Mouse (Mus musculus) liver, postnatal 0 days (tissue): ENCODE results near the gene Hesx1.
"Not testable (repeated sequence)": the region's sequence is repeated elsewhere in the genome, so short reads cannot be mapped to it uniquely, and the experiment has no call there.

Source experiments
- CTCF ChIP-seq: sonication (generic); IDR thresholded peaks from 2 replicates; pipeline ENCODE4 v1.5.1; 2016; ENCODE audit warnings: antibody characterized with exemption, low read depth
- EP300 ChIP-seq: IDR thresholded peaks from 2 replicates; pipeline ENCODE4 v1.6.1; 2016; ENCODE audit warnings: antibody characterized with exemption, low read depth, mild to moderate bottlenecking

- not testable (repeated sequence) for TF ChIP-seq CTCF, EP300
Measured at GRCm38 (mm10) chr14:26956139-26956538, 38.1 kb upstream of the Hesx1 start.
